Mouse (Mus musculus) lung, embryonic 15.5 days (tissue): ENCODE measurements around the gene Olfr902. TPM values are rescaled to one million over a fixed set of nuclear protein-coding genes. Genes with fewer than 3 reads are reported as not detected.

Experiments used
- polyA plus RNA-seq: library from polyadenylated mRNA; unstranded; fragments of >200 nt; fragmentation: Nextera tagmentation; extraction: Ambion mirVana; gene quantifications from 2 replicates; pipeline ENCODE4 v1.2.1, GENCODE M21; 2015

Olfr902 gene
- polyA plus RNA-seq, 1 experiment from 2014 or later: not detected

Other genes starting within 250 kb of the Olfr902 start
- not detected in 2 replicates for gene Olfr893, start 239.3 kb upstream of the Olfr902 start, polyA plus RNA-seq
- gene Olfr894, start 229.6 kb upstream of the Olfr902 start, polyA plus RNA-seq: not detected in 2 replicates
- gene Olfr143, start 194.9 kb upstream of the Olfr902 start, polyA plus RNA-seq: not detected in 2 replicates
- not detected in 2 replicates for gene Olfr895, start 179.8 kb upstream of the Olfr902 start, polyA plus RNA-seq
- gene Olfr896-ps1, start 156.5 kb upstream of the Olfr902 start, polyA plus RNA-seq: not detected in 2 replicates
- gene Olfr25, start 118.6 kb upstream of the Olfr902 start, polyA plus RNA-seq: not detected in 2 replicates
- gene Olfr898, start 99.2 kb upstream of the Olfr902 start, polyA plus RNA-seq: not detected in 2 replicates
- not detected in 2 replicates for gene Olfr250, start 80.8 kb upstream of the Olfr902 start, polyA plus RNA-seq
- gene Olfr251, start 70.6 kb upstream of the Olfr902 start, polyA plus RNA-seq: not detected in 2 replicates
- not detected in 2 replicates for gene Olfr147, start 46.0 kb upstream of the Olfr902 start, polyA plus RNA-seq
- not detected in 2 replicates for gene Olfr901, start 18.2 kb upstream of the Olfr902 start, polyA plus RNA-seq
- gene Olfr904, start 15.5 kb downstream of the Olfr902 start, polyA plus RNA-seq: not detected in 2 replicates
- gene Olfr905, start 23.5 kb downstream of the Olfr902 start, polyA plus RNA-seq: not detected in 2 replicates
- not detected in 2 replicates for gene Olfr906, start 39.4 kb downstream of the Olfr902 start, polyA plus RNA-seq
- not detected in 2 replicates for gene Olfr907, start 48.1 kb downstream of the Olfr902 start, polyA plus RNA-seq
- gene Olfr911-ps1, start 73.9 kb downstream of the Olfr902 start, polyA plus RNA-seq: not detected in 2 replicates
- gene Olfr910, start 90.2 kb downstream of the Olfr902 start, polyA plus RNA-seq: not detected in 2 replicates
- not detected in 2 replicates for gene Olfr912, start 132.5 kb downstream of the Olfr902 start, polyA plus RNA-seq
- not detected in 2 replicates for gene Olfr913, start 145.1 kb downstream of the Olfr902 start, polyA plus RNA-seq
- gene Olfr914, start 157.4 kb downstream of the Olfr902 start, polyA plus RNA-seq: not detected in 2 replicates
- gene Olfr916, start 212.2 kb downstream of the Olfr902 start, polyA plus RNA-seq: not detected in 2 replicates
- gene Olfr917, start 218.2 kb downstream of the Olfr902 start, polyA plus RNA-seq: not detected in 2 replicates
- not detected in 2 replicates for gene Olfr918, start 226.9 kb downstream of the Olfr902 start, polyA plus RNA-seq